Mouse (Mus musculus) c-Kit-positive CD71-positive TER-119-positive erythroid progenitor cells, embryonic 14.5 days (primary cell): ENCODE data around the gene Klf9.

ENCODE experiments used
- DNase-seq: peaks from one replicate; pipeline ENCODE4 v3.0.0-alpha.2; 2013; ENCODE audit warnings: low spot score

Klf9 gene

GRCm38 (mm10) chr19:23164651-23165240 lies 23.7 kb downstream of the Klf9 start:
- no peak for DNase-seq

- no peak for DNase-seq
Measured at GRCm38 (mm10) chr19:23166550-23167284, 25.7 kb downstream of the Klf9 start.

- DNase-seq, result no peak
Measured at GRCm38 (mm10) chr19:23168899-23169658, 28.1 kb downstream of the Klf9 start.

GRCm38 (mm10) chr19:23169659-23170050 lies 28.6 kb downstream of the Klf9 start:
- DNase-seq, result no peak

GRCm38 (mm10) chr19:23170476-23170875 lies 29.4 kb downstream of the Klf9 start:
- no peak for DNase-seq

GRCm38 (mm10) chr19:23171136-23171535 lies 30.1 kb downstream of the Klf9 start:
- DNase-seq, result no peak

- no peak for DNase-seq
Measured at GRCm38 (mm10) chr19:23175090-23175489, 34.1 kb downstream of the Klf9 start.

- DNase-seq, result no peak
Measured at GRCm38 (mm10) chr19:23175511-23175910, 34.5 kb downstream of the Klf9 start.

GRCm38 (mm10) chr19:23178533-23178932 lies 37.5 kb downstream of the Klf9 start:
- no peak for DNase-seq

- no peak for DNase-seq
Measured at GRCm38 (mm10) chr19:23183493-23183892, 42.5 kb downstream of the Klf9 start.

GRCm38 (mm10) chr19:23184068-23184467 lies 43.0 kb downstream of the Klf9 start:
- DNase-seq, result no peak

- DNase-seq, result no peak
Measured at GRCm38 (mm10) chr19:23187732-23188131, 46.7 kb downstream of the Klf9 start.

- no peak for DNase-seq
Measured at GRCm38 (mm10) chr19:23188986-23189385, 48.0 kb downstream of the Klf9 start.

GRCm38 (mm10) chr19:23189744-23190143 lies 48.7 kb downstream of the Klf9 start:
- no peak for DNase-seq

GRCm38 (mm10) chr19:23191486-23191885 lies 50.5 kb downstream of the Klf9 start:
- DNase-seq, result no peak

- no peak for DNase-seq
Measured at GRCm38 (mm10) chr19:23193076-23193475, 52.0 kb downstream of the Klf9 start.

- DNase-seq, result no peak
Measured at GRCm38 (mm10) chr19:23202106-23202505, 61.1 kb downstream of the Klf9 start.

GRCm38 (mm10) chr19:23203505-23204053 lies 62.6 kb downstream of the Klf9 start:
- DNase-seq, result peak; percentile 11

GRCm38 (mm10) chr19:23211325-23211724 lies 70.3 kb downstream of the Klf9 start:
- DNase-seq, result no peak

GRCm38 (mm10) chr19:23214326-23214725 lies 73.3 kb downstream of the Klf9 start:
- no peak for DNase-seq
